Mouse (Mus musculus): ENCODE measurements around the gene Gm4450. TPM values are rescaled to one million over a fixed set of nuclear protein-coding genes. Genes with fewer than 3 reads are reported as not detected.
"Not testable (repeated sequence)": the region's sequence is repeated elsewhere in the genome, so short reads cannot be mapped to it uniquely, and the experiment has no call there.

Gm4450 gene
- polyA plus RNA-seq (2015; fragmentation: Nextera tagmentation; extraction: Ambion mirVana), result not detected in 2 replicates

DNA sequence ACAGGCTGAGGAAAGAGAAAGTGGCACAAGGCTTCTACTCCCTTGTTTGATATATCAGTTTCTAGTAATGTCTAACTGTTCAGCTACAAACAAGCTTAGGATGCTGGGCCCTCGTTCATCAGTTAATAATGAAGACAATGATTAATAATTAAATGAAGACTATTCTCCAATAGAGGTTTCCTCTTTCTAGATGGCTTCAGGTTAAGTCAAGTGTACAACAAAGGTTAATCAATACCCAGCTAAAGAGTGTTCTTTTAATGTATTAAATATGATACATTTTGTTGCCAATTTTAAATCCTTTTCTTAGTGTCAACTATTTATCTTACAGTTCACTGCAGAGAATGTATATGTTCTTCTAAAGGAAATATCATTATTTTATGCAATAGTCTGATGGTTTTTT, at the start of gene Gm4450:
Gm4450 (minus strand) TSS at position 101 of the 400 bp plus-strand sequence.
- not testable (repeated sequence) for ATAC-seq (ENCODE audit: insufficient number of reproducible peaks, low FRiP score, low TSS enrichment, low read depth); H3K4me1 ChIP-seq; H3K27me3 ChIP-seq; H3K27ac ChIP-seq; H3K36me3 ChIP-seq; H3K9ac ChIP-seq; H3K4me2 ChIP-seq; H3K9me3 ChIP-seq; H3K4me3 ChIP-seq
- WGBS, result 67% methylated on average over 1 of the region's 1 CpGs

- H3K27me3 ChIP-seq; H3K9ac ChIP-seq; ATAC-seq (ENCODE audit: insufficient number of reproducible peaks, low FRiP score, low TSS enrichment, low read depth); H3K4me2 ChIP-seq; H3K36me3 ChIP-seq; H3K9me3 ChIP-seq; H3K4me3 ChIP-seq; H3K4me1 ChIP-seq; H3K27ac ChIP-seq: not testable (repeated sequence)
Measured at GRCm38 (mm10) chr3:98497401-98497800, 40.5 kb upstream of the Gm4450 start.

GRCm38 (mm10) chr3:98496762-98497161, 39.8 kb upstream of the Gm4450 start:
- H3K9ac ChIP-seq; H3K4me1 ChIP-seq; H3K4me3 ChIP-seq; H3K4me2 ChIP-seq; H3K27ac ChIP-seq; H3K9me3 ChIP-seq; H3K36me3 ChIP-seq; ATAC-seq (ENCODE audit: insufficient number of reproducible peaks, low FRiP score, low TSS enrichment, low read depth); H3K27me3 ChIP-seq: not testable (repeated sequence)
- no CpG with 5 or more reads among the region's 2 CpGs for WGBS

DNA sequence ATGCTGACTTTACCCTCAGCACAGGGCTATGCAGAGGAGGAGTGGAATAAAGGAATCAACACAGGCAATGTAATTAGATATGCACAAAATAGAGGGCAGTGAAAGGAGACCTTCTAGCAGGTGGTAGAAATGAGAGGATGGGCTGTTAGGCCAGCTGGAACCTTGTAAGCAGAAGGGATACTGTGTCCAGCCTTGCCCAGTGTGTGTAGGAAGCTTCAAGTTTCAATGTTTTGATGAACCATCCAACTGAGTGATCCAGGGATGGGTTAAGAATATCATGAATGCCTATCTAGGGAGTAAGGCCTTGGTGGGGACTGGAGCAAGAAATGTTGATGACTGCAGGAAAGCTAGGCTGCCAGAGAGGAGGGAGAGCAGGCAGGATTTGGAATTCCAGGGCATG, 38.1 kb upstream of the Gm4450 start:
- H3K9ac ChIP-seq; H3K4me1 ChIP-seq; ATAC-seq (ENCODE audit: insufficient number of reproducible peaks, low FRiP score, low TSS enrichment, low read depth); H3K9me3 ChIP-seq; H3K36me3 ChIP-seq; H3K4me2 ChIP-seq; H3K4me3 ChIP-seq; H3K27me3 ChIP-seq; H3K27ac ChIP-seq: not testable (repeated sequence)

DNA sequence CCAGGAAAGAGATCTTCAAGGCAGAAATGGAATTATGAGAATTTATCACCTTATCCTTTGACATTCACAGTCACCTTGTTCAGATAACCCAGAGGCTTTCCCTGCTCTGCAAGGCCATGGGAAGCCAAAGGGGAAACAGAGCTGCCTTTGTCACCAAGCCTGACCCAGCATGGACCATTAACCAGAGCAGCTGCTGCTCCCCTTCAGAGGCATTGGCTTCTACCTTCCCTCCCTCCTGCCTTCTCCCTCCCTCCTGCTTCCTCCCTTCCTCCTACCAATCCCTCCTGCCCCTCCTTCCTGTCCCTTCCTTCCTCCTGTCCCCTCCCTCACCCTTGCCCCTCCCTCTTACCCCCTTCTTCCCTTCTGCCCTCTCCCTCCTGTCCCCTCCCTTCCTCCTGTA, 37.3 kb upstream of the Gm4450 start:
- H3K4me2 ChIP-seq; H3K9ac ChIP-seq; H3K27ac ChIP-seq; H3K4me1 ChIP-seq; H3K27me3 ChIP-seq; H3K4me3 ChIP-seq; H3K9me3 ChIP-seq; H3K36me3 ChIP-seq; ATAC-seq (ENCODE audit: insufficient number of reproducible peaks, low FRiP score, low TSS enrichment, low read depth): not testable (repeated sequence)

GRCm38 (mm10) chr3:98471499-98471898, 14.6 kb upstream of the Gm4450 start:
- H3K4me2 ChIP-seq; H3K27ac ChIP-seq; H3K9me3 ChIP-seq; ATAC-seq (ENCODE audit: insufficient number of reproducible peaks, low FRiP score, low TSS enrichment, low read depth); H3K27me3 ChIP-seq; H3K4me3 ChIP-seq; H3K36me3 ChIP-seq; H3K9ac ChIP-seq; H3K4me1 ChIP-seq: not testable (repeated sequence)

DNA sequence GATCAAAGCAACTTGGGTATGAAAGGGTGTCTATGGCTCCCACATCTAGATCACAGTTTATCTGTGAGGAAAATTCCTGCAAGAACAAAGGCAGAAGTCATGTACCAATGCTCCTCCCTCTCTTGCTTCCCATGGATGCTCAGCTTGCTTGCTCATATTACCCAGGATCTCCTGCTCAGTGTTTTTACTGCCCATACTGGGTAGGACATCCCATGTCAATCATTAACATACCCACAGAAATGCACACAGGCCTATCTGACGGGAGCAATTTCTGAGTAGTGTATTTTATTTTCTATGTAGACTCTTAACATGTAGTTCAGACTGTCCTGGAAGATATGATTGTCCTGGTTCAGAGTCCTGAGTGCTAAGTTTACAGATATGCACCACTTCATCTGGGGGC, 14.1 kb upstream of the Gm4450 start:
- not testable (repeated sequence) for H3K9me3 ChIP-seq; H3K36me3 ChIP-seq; H3K4me1 ChIP-seq; H3K9ac ChIP-seq; H3K4me2 ChIP-seq; ATAC-seq (ENCODE audit: insufficient number of reproducible peaks, low FRiP score, low TSS enrichment, low read depth); H3K27ac ChIP-seq; H3K4me3 ChIP-seq; H3K27me3 ChIP-seq
- no CpG with 5 or more reads among the region's 1 CpGs for WGBS

DNA sequence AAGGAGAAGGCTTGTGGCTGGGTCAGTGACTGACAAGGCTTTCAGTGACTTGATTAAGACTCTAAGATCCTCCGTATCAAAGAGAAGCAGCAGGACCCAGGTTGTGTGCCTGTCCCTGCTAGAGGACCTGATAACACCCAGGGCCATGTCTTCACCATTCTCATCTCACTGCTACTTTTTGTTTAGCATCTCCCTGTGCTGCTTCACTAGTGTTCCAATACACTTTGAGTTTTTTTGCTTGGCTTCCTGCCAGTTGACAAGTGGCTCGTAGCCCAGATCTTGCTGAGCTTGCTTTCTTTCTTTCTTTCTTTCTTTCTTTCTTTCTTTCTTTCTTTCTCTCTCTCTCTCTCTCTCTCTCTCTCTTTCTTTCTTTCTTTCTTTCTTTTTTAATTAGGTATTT, 12.4 kb upstream of the Gm4450 start:
- not testable (repeated sequence) for ATAC-seq (ENCODE audit: insufficient number of reproducible peaks, low FRiP score, low TSS enrichment, low read depth); H3K4me2 ChIP-seq; H3K4me3 ChIP-seq; H3K9me3 ChIP-seq; H3K9ac ChIP-seq; H3K27ac ChIP-seq; H3K27me3 ChIP-seq; H3K4me1 ChIP-seq; H3K36me3 ChIP-seq
- 60% methylated on average over 1 of the region's 2 CpGs for WGBS

DNA sequence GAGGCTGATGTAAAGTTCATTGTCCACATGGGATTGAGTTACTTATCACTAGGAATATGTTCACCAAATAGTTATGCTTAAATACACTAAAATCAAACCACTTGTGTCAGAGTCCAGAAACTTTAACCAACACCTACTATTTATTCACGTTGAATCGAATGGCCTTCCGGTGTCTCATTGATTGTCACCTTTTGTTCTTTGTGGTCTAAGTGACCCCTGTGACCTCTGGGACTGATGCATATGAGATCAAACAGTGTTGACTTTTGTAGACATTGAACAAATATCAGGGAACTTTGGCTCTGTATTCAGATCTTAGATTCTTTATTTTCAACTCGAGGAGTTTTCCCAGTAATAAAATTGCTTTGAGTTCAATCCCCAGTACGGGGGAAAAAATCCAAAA, 3.1 kb downstream of the Gm4450 start:
- not testable (repeated sequence) for H3K4me2 ChIP-seq; H3K36me3 ChIP-seq; H3K9me3 ChIP-seq; H3K4me1 ChIP-seq; H3K27ac ChIP-seq; H3K27me3 ChIP-seq; ATAC-seq (ENCODE audit: insufficient number of reproducible peaks, low FRiP score, low TSS enrichment, low read depth); H3K9ac ChIP-seq; H3K4me3 ChIP-seq
- 82% methylated on average over 5 of the region's 5 CpGs for WGBS

DNA sequence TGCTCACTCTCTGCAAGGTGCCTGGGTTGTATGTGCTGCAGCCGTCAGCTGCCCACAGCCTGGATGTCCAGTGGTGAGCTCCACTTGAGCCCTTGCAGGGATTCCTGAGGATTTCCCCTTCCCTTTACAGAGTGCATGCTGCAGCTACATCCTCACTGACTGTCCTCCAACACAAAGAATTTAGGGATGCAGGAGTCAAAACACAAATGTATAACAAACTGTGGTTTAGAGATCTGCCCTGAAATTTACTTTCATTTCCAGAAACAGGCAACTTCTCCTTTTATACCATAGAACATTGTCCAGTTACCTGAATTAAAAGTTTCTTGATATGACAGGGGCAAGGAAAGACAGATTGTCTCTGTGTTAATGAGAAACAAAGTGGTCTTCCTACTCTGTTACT, 13.0 kb downstream of the Gm4450 start:
- not testable (repeated sequence) for H3K4me2 ChIP-seq; H3K9ac ChIP-seq; H3K9me3 ChIP-seq; H3K27me3 ChIP-seq; H3K4me1 ChIP-seq; H3K4me3 ChIP-seq; H3K36me3 ChIP-seq; H3K27ac ChIP-seq; ATAC-seq (ENCODE audit: insufficient number of reproducible peaks, low FRiP score, low TSS enrichment, low read depth)
- WGBS, result 50% methylated on average over 1 of the region's 1 CpGs

- not testable (repeated sequence) for H3K4me2 ChIP-seq; H3K4me1 ChIP-seq; H3K36me3 ChIP-seq; H3K4me3 ChIP-seq; H3K27me3 ChIP-seq; ATAC-seq (ENCODE audit: insufficient number of reproducible peaks, low FRiP score, low TSS enrichment, low read depth); H3K27ac ChIP-seq; H3K9ac ChIP-seq; H3K9me3 ChIP-seq
- 9% methylated on average over 3 of the region's 3 CpGs for whole genome bisulfite sequencing
Measured at GRCm38 (mm10) chr3:98443149-98443779, 13.7 kb downstream of the Gm4450 start.

- not testable (repeated sequence) for ATAC-seq (ENCODE audit: insufficient number of reproducible peaks, low FRiP score, low TSS enrichment, low read depth); H3K9me3 ChIP-seq; H3K9ac ChIP-seq; H3K27ac ChIP-seq; H3K27me3 ChIP-seq; H3K4me1 ChIP-seq; H3K36me3 ChIP-seq; H3K4me2 ChIP-seq; H3K4me3 ChIP-seq
- WGBS, result 42% methylated on average over 3 of the region's 3 CpGs
Measured at GRCm38 (mm10) chr3:98442245-98442644, 14.7 kb downstream of the Gm4450 start.

DNA sequence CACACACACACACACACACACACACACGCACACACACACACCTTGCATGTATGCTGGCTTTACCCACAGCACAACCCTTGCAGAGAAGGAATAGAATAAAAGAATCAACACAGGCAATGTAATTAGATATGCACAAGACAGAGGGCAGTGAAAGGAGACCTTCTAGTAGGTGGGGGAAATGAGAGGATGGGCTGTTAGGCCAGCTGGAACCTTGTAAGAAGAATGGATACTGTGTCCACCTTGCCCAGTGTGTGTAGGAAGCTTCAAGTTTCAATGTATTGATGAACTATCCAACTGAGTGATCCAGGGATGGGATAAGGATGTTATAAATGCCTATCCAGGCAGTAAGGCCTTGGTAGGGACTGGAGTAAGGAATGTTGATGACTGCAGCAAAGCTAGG, 21.9 kb downstream of the Gm4450 start:
- Histone ChIP-seq H3K4me1 (no peaks in the 10 kb centered on the region), H3K9ac (no peak overlapping the region), H3K36me3 (no peaks in the 10 kb centered on the region), H3K9me3 (no peaks in the 10 kb centered on the region), H3K4me2 (no peak overlapping the region), H3K27ac (no peak overlapping the region), H3K27me3 (no peaks in the 10 kb centered on the region), H3K4me3 (no peak overlapping the region)
- WGBS, result 78% methylated on average over 1 of the region's 1 CpGs
- no peak for ATAC-seq (ENCODE audit: insufficient number of reproducible peaks, low FRiP score, low TSS enrichment, low read depth)

All from limb, embryonic 15.5 days (tissue).